Mouse (Mus musculus) MEL (cell line): ENCODE results near the gene Hibadh. TPM values are rescaled to one million over a fixed set of nuclear protein-coding genes. Genes with fewer than 3 reads are reported as not detected.
A peak's percentile ranks its signal among the peaks of the same experiment; 100 is the strongest.

ENCODE experiments used
- DNase-seq: peaks from one replicate; pipeline ENCODE4 v3.0.0; 2011; ENCODE audit warnings: low read depth, low spot score
- H3K27ac ChIP-seq: 2 replicates; pipeline ENCODE4 v1.5.1; 2012; ENCODE audit warnings: low read depth, mild to moderate bottlenecking, control low read depth, low read length, moderate library complexity; ENCODE audit not compliant: control insufficient read depth
- H3K27me3 ChIP-seq, 2 experiments: fragments of 150-350 bp in 1 of 2; sonication (generic) in 1 of 2; 2 replicates each; pipeline ENCODE4 v1.6.1; 2012; ENCODE audit warnings: low read length in 2 of 2, mild to moderate bottlenecking in 2 of 2, improper control_type of control experiment in 1 of 2, moderate library complexity in 1 of 2; ENCODE audit not compliant: insufficient read depth in 2 of 2, control insufficient read depth in 1 of 2
- H3K36me3 ChIP-seq, 2 experiments: 2 replicates each; pipeline ENCODE4 v1.6.1; 2012 to 2014; ENCODE audit warnings: low read length in 2 of 2, improper control_type of control experiment in 1 of 2, inconsistent platforms in 1 of 2, mild to moderate bottlenecking in 1 of 2; ENCODE audit not compliant: insufficient read depth in 2 of 2, control insufficient read depth in 1 of 2
- H3K4me1 ChIP-seq, 2 experiments: fragments of 150-350 bp in 1 of 2; sonication (generic) in 1 of 2; 2 replicates each; pipeline ENCODE4 v1.6.1; 2012; ENCODE audit warnings: low read length in 2 of 2, improper control_type of control experiment in 1 of 2, mild to moderate bottlenecking in 1 of 2; ENCODE audit not compliant: insufficient read depth in 2 of 2, control insufficient read depth in 1 of 2
- H3K4me3 ChIP-seq, 2 experiments: fragments of 150-350 bp in 1 of 2; sonication (generic) in 1 of 2; 2 replicates each; pipeline ENCODE4 v1.5.1; 2012; ENCODE audit warnings: low read depth in 2 of 2, low read length in 2 of 2, mild to moderate bottlenecking in 2 of 2, moderate library complexity in 2 of 2, control low read depth in 1 of 2, improper control_type of control experiment in 1 of 2; ENCODE audit not compliant: control insufficient read depth in 1 of 2, insufficient read depth in 1 of 2
- H3K79me2 ChIP-seq: 2 replicates; pipeline ENCODE4 v1.6.1; 2012; ENCODE audit warnings: mild to moderate bottlenecking, low read length, moderate library complexity; ENCODE audit not compliant: control insufficient read depth, poor library complexity, insufficient read depth
- H3K9ac ChIP-seq: 2 replicates; pipeline ENCODE4 v1.6.1; 2012; ENCODE audit warnings: low read depth, mild to moderate bottlenecking, control low read depth, low read length, moderate library complexity; ENCODE audit not compliant: control insufficient read depth, poor library complexity, severe bottlenecking
- H3K9me3 ChIP-seq: fragments of 150-350 bp; sonication (generic); replicated peaks from 2 replicates; pipeline ENCODE4 v1.6.1; 2012; ENCODE audit warnings: mild to moderate bottlenecking, low read length, improper control_type of control experiment, moderate library complexity; ENCODE audit not compliant: insufficient read depth
- CHD1 ChIP-seq: IDR thresholded peaks from 2 replicates; pipeline ENCODE4 v1.6.1; 2012; ENCODE audit warnings: low read depth, mild to moderate bottlenecking, inconsistent platforms, low read length, improper control_type of control experiment
- CTCF ChIP-seq, 3 experiments: IDR thresholded peaks in 2 of 3; conservative IDR thresholded peaks in 1 of 3; 2 replicates each; pipeline ENCODE4 v1.5.1; 2011 to 2012; ENCODE audit warnings: low read length in 3 of 3, low read depth in 2 of 3, mild to moderate bottlenecking in 2 of 3, improper control_type of control experiment in 1 of 3, inconsistent platforms in 1 of 3, mixed read lengths in 1 of 3, moderate library complexity in 1 of 3; ENCODE audit not compliant: control insufficient read depth in 1 of 3, insufficient read depth in 1 of 3, poor library complexity in 1 of 3, severe bottlenecking in 1 of 3
- E2F4 ChIP-seq: IDR thresholded peaks from 2 replicates; pipeline ENCODE4 v1.6.1; 2011; ENCODE audit warnings: low read depth, low read length, improper control_type of control experiment, borderline replicate concordance
- ELF1 ChIP-seq: IDR thresholded peaks from 2 replicates; pipeline ENCODE4 v1.6.1; 2014; ENCODE audit warnings: low read depth, mild to moderate bottlenecking, inconsistent platforms, low read length, improper control_type of control experiment, moderate library complexity
- EP300 ChIP-seq, 2 experiments: IDR thresholded peaks; 2 replicates each; pipeline ENCODE4 v1.6.1; 2011; ENCODE audit warnings: improper control_type of control experiment in 2 of 2, low read length in 2 of 2, low read depth in 1 of 2, mild to moderate bottlenecking in 1 of 2
- ETS1 ChIP-seq: IDR thresholded peaks from 2 replicates; pipeline ENCODE4 v1.6.1; 2012; ENCODE audit warnings: low read depth, mild to moderate bottlenecking, inconsistent platforms, low read length, improper control_type of control experiment, moderate library complexity
- GABPA ChIP-seq: IDR thresholded peaks from 2 replicates; pipeline ENCODE4 v1.6.1; 2012; ENCODE audit warnings: low read depth, mild to moderate bottlenecking, inconsistent platforms, low read length, improper control_type of control experiment, moderate library complexity
- KAT2A ChIP-seq: conservative IDR thresholded peaks from 2 replicates; pipeline ENCODE4 v1.6.1; 2012; ENCODE audit warnings: low read depth, low read length, improper control_type of control experiment, inconsistent platforms
- MXI1 ChIP-seq: IDR thresholded peaks from 2 replicates; pipeline ENCODE4 v1.6.1; 2011; ENCODE audit warnings: mild to moderate bottlenecking, low read depth, low read length, improper control_type of control experiment
- MYC ChIP-seq: IDR thresholded peaks from 2 replicates; pipeline ENCODE4 v1.6.1; 2011; ENCODE audit warnings: low read depth, mild to moderate bottlenecking, low read length, improper control_type of control experiment, moderate library complexity
- NELFE ChIP-seq: IDR thresholded peaks from 2 replicates; pipeline ENCODE4 v1.6.1; 2011; ENCODE audit warnings: low read depth, low read length, improper control_type of control experiment
- NRF1 ChIP-seq: IDR thresholded peaks from 2 replicates; pipeline ENCODE4 v1.6.1; 2014; ENCODE audit warnings: low read depth, mild to moderate bottlenecking, inconsistent platforms, low read length, improper control_type of control experiment, moderate library complexity; ENCODE audit not compliant: poor library complexity, insufficient read depth, severe bottlenecking
- POLR2A ChIP-seq, 2 experiments: IDR thresholded peaks; 2 replicates each; pipeline ENCODE4 v1.6.1; 2011 to 2012; ENCODE audit warnings: low read length in 2 of 2, mild to moderate bottlenecking in 2 of 2, control low read depth in 1 of 2, improper control_type of control experiment in 1 of 2, low read depth in 1 of 2, moderate library complexity in 1 of 2; ENCODE audit not compliant: control insufficient read depth in 1 of 2, insufficient read depth in 1 of 2, poor library complexity in 1 of 2
- POLR2AphosphoS5 ChIP-seq: IDR thresholded peaks from 2 replicates; pipeline ENCODE4 v1.6.1; 2012; ENCODE audit warnings: low read depth, borderline replicate concordance, mild to moderate bottlenecking, inconsistent platforms, low read length, moderate library complexity, mixed read lengths
- RCOR1 ChIP-seq: IDR thresholded peaks from 2 replicates; pipeline ENCODE4 v1.6.1; 2012; ENCODE audit warnings: low read depth, mild to moderate bottlenecking, inconsistent platforms, low read length, improper control_type of control experiment
- SIN3A ChIP-seq: IDR thresholded peaks from 2 replicates; pipeline ENCODE4 v1.6.1; 2012; ENCODE audit warnings: low read length, improper control_type of control experiment, inconsistent platforms
- TAL1 ChIP-seq: IDR thresholded peaks from 2 replicates; pipeline ENCODE4 v1.6.1; 2012; ENCODE audit warnings: mild to moderate bottlenecking, inconsistent platforms, low read length, moderate library complexity, mixed read lengths
- TCF12 ChIP-seq: IDR thresholded peaks from 2 replicates; pipeline ENCODE4 v1.6.1; 2014; ENCODE audit warnings: low read depth, mild to moderate bottlenecking, inconsistent platforms, low read length, improper control_type of control experiment, moderate library complexity
- UBTF ChIP-seq: IDR thresholded peaks from 2 replicates; pipeline ENCODE4 v1.6.1; 2012; ENCODE audit warnings: low read depth, mild to moderate bottlenecking, inconsistent platforms, low read length, improper control_type of control experiment, moderate library complexity, borderline replicate concordance; ENCODE audit not compliant: insufficient read depth
- USF1 ChIP-seq: IDR thresholded peaks from 2 replicates; pipeline ENCODE4 v1.6.1; 2014; ENCODE audit warnings: low read depth, mild to moderate bottlenecking, inconsistent platforms, low read length, improper control_type of control experiment, moderate library complexity
- ZKSCAN1 ChIP-seq: IDR thresholded peaks from 2 replicates; pipeline ENCODE4 v1.6.1; 2012; ENCODE audit warnings: low read depth, mild to moderate bottlenecking, inconsistent platforms, low read length, improper control_type of control experiment, moderate library complexity
- polyA plus RNA-seq, 2 experiments: library from polyadenylated mRNA; stranded (reverse) in 1 of 2; unstranded in 1 of 2; fragments of >175 nt in 1 of 2; fragments of >200 nt in 1 of 2; gene quantifications; 2 replicates each; pipeline versions ENCODE4 v1.2.1 to v1.2.4; 2012; ENCODE audit warnings: low replicate concordance in 2 of 2, low read depth in 1 of 2; ENCODE audit not compliant: insufficient read length in 2 of 2, insufficient read depth in 1 of 2, missing spikeins in 1 of 2
- total RNA-seq: library from RNA; depleted of rRNA; stranded (reverse); fragments of 300-350 nt; gene quantifications from 2 replicates; pipeline ENCODE4 v1.2.3, GENCODE M21; 2012

Gene Hibadh
- total and polyA plus RNA-seq, 3 experiments = 31.2 to 39.3 TPM; not detected in 1

DNA sequence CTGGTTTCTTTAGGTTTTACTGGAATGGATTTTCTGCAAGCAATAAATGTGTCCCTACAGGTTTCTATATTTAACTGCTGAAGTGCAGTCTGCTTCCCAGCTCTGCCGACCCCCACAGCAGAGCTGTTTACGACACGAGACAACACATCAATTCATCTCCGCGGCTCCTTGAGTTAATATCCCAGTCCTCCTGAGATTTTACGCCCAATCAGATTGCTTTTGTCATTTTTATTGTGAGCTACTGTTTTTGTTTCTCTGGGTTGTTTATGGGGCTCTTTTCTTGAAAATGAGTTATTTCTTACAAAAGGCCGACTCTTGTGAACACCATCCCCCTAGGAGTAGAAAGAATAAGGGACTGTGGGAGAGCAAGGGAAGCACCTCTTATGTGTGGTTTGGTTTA is 2.0 kb upstream of the Hibadh start:
- Histone ChIP-seq H3K9me3 (no peaks in the 10 kb centered on the region), H3K27me3 (no peaks in the 10 kb centered on the region)
- TF ChIP-seq MYC (no peak), CTCF (IDR thresholded peaks at IDR 0.05 in 2 of 3, conservative IDR thresholded peaks at IDR 0.05 in 1 of 3; ENCODE audit: control insufficient read depth in 1 of 3, insufficient read depth in 1 of 3, low read depth in 2 of 3, low read length in 3 of 3, poor library complexity in 1 of 3, severe bottlenecking in 1 of 3) (no peak), NRF1 (no peak), USF1 (no peak), UBTF (no peak), RCOR1 (no peak), TAL1 (no peak), ELF1 (no peak), EP300 (IDR thresholded peaks at IDR 0.05; ENCODE audit: low read depth in 1 of 2, low read length in 2 of 2) (no peak), NELFE (no peak), ETS1 (no peak), POLR2A (IDR thresholded peaks at IDR 0.05; ENCODE audit: control insufficient read depth in 1 of 2, insufficient read depth in 1 of 2, low read depth in 1 of 2, low read length in 2 of 2, poor library complexity in 1 of 2) (no peak), KAT2A (no peak), ZKSCAN1 (no peak), SIN3A (no peak), CHD1 (no peak), POLR2AphosphoS5 (no peak), E2F4 (no peak), GABPA (no peak)
- TF ChIP-seq, all 39 proteins: peak for 0
- Histone ChIP-seq H3K27ac (no peak overlapping the region), H3K9ac (no peak overlapping the region), H3K79me2 (peaks cover 10% of the 10 kb centered on the region), H3K36me3 (peaks cover 0 to 9% of the 10 kb centered on the region in 2 experiments; a peak in 2 of 4 replicates), H3K4me3 (no peak overlapping the region), H3K4me1 (peaks cover 5% of the 10 kb centered on the region in 2 experiments; a peak in 2 of 4 replicates)
- DNase-seq = no peak

DNA sequence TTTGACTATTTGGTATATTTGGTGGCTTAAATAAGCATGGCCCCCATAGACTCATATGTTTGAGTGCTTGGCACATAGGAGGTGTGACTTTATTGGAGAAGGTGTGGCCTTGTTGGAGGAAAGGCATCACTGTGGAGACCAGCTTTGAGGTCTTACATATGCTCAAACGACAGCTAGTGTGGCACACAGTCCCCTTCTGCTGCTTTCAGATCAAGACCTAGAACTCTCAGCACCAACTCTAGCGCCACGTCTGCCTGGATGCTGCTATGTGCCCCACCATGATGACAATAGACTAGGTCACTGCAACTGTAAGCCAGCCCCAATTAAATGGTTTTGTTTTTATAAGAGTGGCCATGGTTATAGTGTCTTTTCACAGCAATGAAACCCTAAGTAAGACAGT is 887 bp upstream of the Hibadh start:
- H3K27me3 ChIP-seq = no peaks in the 10 kb centered on the region
- peaks cover 0 to 9% of the 10 kb centered on the region in 2 experiments; a peak in 2 of 4 replicates for H3K36me3 ChIP-seq
- peaks cover 5 to 6% of the 10 kb centered on the region in 2 experiments; a peak in 2 of 4 replicates for H3K4me1 ChIP-seq
- TF ChIP-seq TCF12 (no peak), ETS1 (no peak), RCOR1 (no peak), MXI1 (no peak)
- peak; percentile 45 for DNase-seq
- no peak overlapping the region for H3K27ac ChIP-seq
- no peaks in the 10 kb centered on the region for H3K9me3 ChIP-seq
- H3K4me3 ChIP-seq = no peak overlapping the region; a peak in 1 of 4 replicates
- peaks cover 10% of the 10 kb centered on the region for H3K79me2 ChIP-seq
- no peak overlapping the region for H3K9ac ChIP-seq
